Comparison of ENCODE assay signal across 9 mouse cellular contexts in the genomic region with DNA sequence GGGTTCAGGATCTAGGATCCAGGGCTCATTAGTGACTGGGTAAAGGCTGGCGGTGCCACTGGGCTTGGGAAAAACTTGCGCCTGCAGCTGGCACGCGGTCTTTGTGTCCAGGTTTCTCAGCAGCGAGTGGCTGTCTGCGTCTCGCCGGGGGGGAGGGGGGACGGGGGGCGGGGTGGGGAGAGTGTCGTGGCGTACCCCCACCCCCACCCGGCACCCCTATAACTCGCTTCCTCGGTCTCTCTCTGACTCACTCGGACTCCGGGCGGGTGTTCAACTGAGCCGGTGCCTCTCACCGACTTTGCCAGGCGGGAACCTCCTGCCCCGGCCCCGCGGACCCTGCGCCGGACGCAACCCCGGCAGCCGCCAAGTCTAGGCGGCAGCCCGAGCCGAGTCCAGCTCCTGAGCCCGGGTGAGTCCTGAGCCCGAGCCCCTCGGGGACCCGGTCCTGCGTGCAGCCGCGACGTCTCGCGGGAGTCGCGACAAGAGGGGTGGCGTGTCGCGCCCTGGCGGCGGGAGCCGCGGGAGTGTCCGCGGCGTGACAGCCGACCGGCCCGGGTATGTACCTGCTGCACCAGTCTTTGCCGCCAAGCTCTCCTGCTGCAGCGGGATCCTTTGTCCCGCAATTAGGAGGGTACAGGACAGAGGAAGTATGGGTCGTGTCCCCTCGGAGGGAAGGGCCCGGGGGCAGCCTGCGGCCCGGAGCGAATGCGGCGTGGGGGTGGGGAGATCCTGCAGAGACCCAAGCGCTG. TPM values are rescaled to one million over a fixed set of nuclear protein-coding genes. Genes with fewer than 3 reads are reported as not detected.
DNase-seq lines count a peak whose midpoint lies in the region; ATAC-seq and TF ChIP-seq lines count a peak whose summit lies in the region.
"Had no signal": no experiment of that assay in that cellular context is flagged by ENCODE, and none has a peak within 500 bp of the region (broad histone marks: within the 10 kb centered on the region; RNA-seq: fewer than 3 reads in every experiment).

No protein-coding gene starts in this region.

- H3K4me1 ChIP-seq in embryonic facial prominence, embryonic 12.5 days, result peaks cover 19% of the 10 kb centered on the region
- H3K4me1 ChIP-seq in intestine, postnatal 0 days (replicated peaks; ENCODE audit: control insufficient read depth, insufficient read depth, low read length), result no peaks in the 10 kb centered on the region
- peaks cover 15% of the 10 kb centered on the region for H3K4me1 ChIP-seq in neural tube, embryonic 11.5 days (ENCODE audit: control insufficient read depth, insufficient read depth, low read length)

- peak; percentile 24 for TF ChIP-seq CTCF in layer of hippocampus, adult 2 months (conservative IDR thresholded peaks at IDR 0.05)
- no peak for TF ChIP-seq CTCF in brain, embryonic 14.5 days (IDR thresholded peaks at IDR 0.05; ENCODE audit: borderline replicate concordance, extremely low read depth, insufficient read depth, insufficient read length)
- peak; percentile 29; the same call in 1 of the 2 replicates for TF ChIP-seq CTCF in intestine, postnatal 0 days (IDR thresholded peaks at IDR 0.05; ENCODE audit: low read depth)

- peak; percentile 50; the same call in 1 of the 2 replicates for ATAC-seq in embryonic facial prominence, embryonic 12.5 days (ENCODE audit: insufficient number of reproducible peaks, insufficient read depth, low FRiP score, low TSS enrichment)
- ATAC-seq in intestine, postnatal 0 days, result no peak
- peak; percentile 60; the same call in 1 of the 2 replicates for ATAC-seq in neural tube, embryonic 11.5 days (ENCODE audit: insufficient read depth, low FRiP score, low TSS enrichment)

- under 1% methylated on average over 57 of the region's 69 CpGs for WGBS in embryonic facial prominence, embryonic 12.5 days
- WGBS in intestine, postnatal 0 days, result 1% methylated on average over 65 of the region's 69 CpGs
- WGBS in neural tube, embryonic 11.5 days, result under 1% methylated on average over 59 of the region's 69 CpGs

- no peak for DNase-seq in layer of hippocampus, adult 2 months (ENCODE audit: low spot score in 2 of 2)
- DNase-seq in layer of hippocampus, postnatal 25 days (ENCODE audit: extremely low spot score in 1 of 2, low spot score in 1 of 2), result no peak
- DNase-seq in brain, embryonic 14.5 days (ENCODE audit: low read depth), result peak; percentile 48
- DNase-seq in neural tube, embryonic 11.5 days (ENCODE audit: low spot score), result peak; percentile 62
- DNase-seq in layer of hippocampus, adult 11-12 months (ENCODE audit: low spot score), result no peak
- no peak for DNase-seq in frontal cortex, postnatal 14 days (ENCODE audit: low spot score in 2 of 2)

- peak overlapping the region; percentile 56 for H3K4me3 ChIP-seq in layer of hippocampus, adult 2 months
- peak overlapping the region; percentile 50 for H3K4me3 ChIP-seq in embryonic facial prominence, embryonic 12.5 days
- H3K4me3 ChIP-seq in intestine, postnatal 0 days (ENCODE audit: low read depth, low read length), result peak overlapping the region; percentile 38
- H3K4me3 ChIP-seq in neural tube, embryonic 11.5 days (ENCODE audit: low read depth, low read length), result peak overlapping the region; percentile 46

- no peak for TF ChIP-seq POLR2A in brain, embryonic 14.5 days (IDR thresholded peaks at IDR 0.05; ENCODE audit: borderline replicate concordance, extremely low read depth, insufficient read depth, insufficient read length, poor library complexity, severe bottlenecking)

- peaks cover 78% of the 10 kb centered on the region for H3K27me3 ChIP-seq in embryonic facial prominence, embryonic 12.5 days
- H3K27me3 ChIP-seq in intestine, postnatal 0 days (replicated peaks; ENCODE audit: control insufficient read depth, insufficient read depth, low read length), result peaks cover 64% of the 10 kb centered on the region
- peaks cover 47% of the 10 kb centered on the region for H3K27me3 ChIP-seq in neural tube, embryonic 11.5 days (ENCODE audit: control insufficient read depth, insufficient read depth, low read length)

- H3K4me2 ChIP-seq in embryonic facial prominence, embryonic 12.5 days (replicated peaks), result peak overlapping the region; percentile 91
- peak overlapping the region; percentile 69 for H3K4me2 ChIP-seq in intestine, postnatal 0 days (replicated peaks; ENCODE audit: low read depth)
- H3K4me2 ChIP-seq in neural tube, embryonic 11.5 days (ENCODE audit: low read depth), result peak overlapping the region; percentile 87

- H3K9ac ChIP-seq in embryonic facial prominence, embryonic 12.5 days, result peak overlapping the region; percentile 41
- H3K9ac ChIP-seq in intestine, postnatal 0 days (ENCODE audit: low read depth, low read length), result 0 out of 2 replicates have a peak overlapping the region, but pooled peaks have one; percentile 1
- H3K9ac ChIP-seq in neural tube, embryonic 11.5 days (ENCODE audit: low read length), result peak overlapping the region; percentile 69

- H3K9me3 ChIP-seq in embryonic facial prominence, embryonic 12.5 days, result no peaks in the 10 kb centered on the region
- no peaks in the 10 kb centered on the region for H3K9me3 ChIP-seq in intestine, postnatal 0 days (ENCODE audit: control insufficient read depth)
- no peaks in the 10 kb centered on the region for H3K9me3 ChIP-seq in neural tube, embryonic 11.5 days (ENCODE audit: control insufficient read depth, low read length)

- H3K36me3 ChIP-seq in embryonic facial prominence, embryonic 12.5 days, result no peaks in the 10 kb centered on the region
- no peaks in the 10 kb centered on the region for H3K36me3 ChIP-seq in intestine, postnatal 0 days (ENCODE audit: control insufficient read depth, insufficient read depth)
- H3K36me3 ChIP-seq in neural tube, embryonic 11.5 days (ENCODE audit: control insufficient read depth, insufficient read depth, low read length), result no peaks in the 10 kb centered on the region

- no peak overlapping the region for H3K27ac ChIP-seq in layer of hippocampus, adult 2 months
- no peak overlapping the region for H3K27ac ChIP-seq in embryonic facial prominence, embryonic 12.5 days
- no peak overlapping the region for H3K27ac ChIP-seq in intestine, postnatal 0 days (ENCODE audit: low read depth, low read length)
- H3K27ac ChIP-seq in neural tube, embryonic 11.5 days (ENCODE audit: low read depth, low read length), result no peak overlapping the region

RNA-seq across cellular contexts. Expression of a gene that starts 1.0 kb away (rescaled TPM):
- total RNA-seq in layer of hippocampus, adult 2 months (2021), result 1 to 10 TPM; 6.2 to 6.3 TPM
- total RNA-seq in layer of hippocampus, postnatal 25 days (2021), result 1 to 10 TPM; 6.6 to 7.0 TPM
- polyA plus RNA-seq in brain, embryonic 14.5 days (2012; rRNA removed), result 12.3 and 18.5 TPM in 2 replicates
- polyA plus RNA-seq in embryonic facial prominence, embryonic 12.5 days (2016; fragmentation: Nextera tagmentation; extraction: Ambion mirVana), result 1.1 and 2.3 TPM in 2 replicates
- polyA plus RNA-seq in intestine, postnatal 0 days (2015; fragmentation: Nextera tagmentation; extraction: Ambion mirVana), result 0.56 and 0.60 TPM in 2 replicates
- 2.9 and 3.1 TPM in 2 replicates for polyA plus RNA-seq in neural tube, embryonic 11.5 days (2014; fragmentation: Nextera tagmentation; extraction: Ambion mirVana)
- total RNA-seq: adrenal gland, postnatal 36 days had no signal

Comparison
In these comparisons a context has a peak if more than half of its experiments do, and no peak if none do; other contexts are left out.
1. DNase-seq: peak in brain, embryonic 14.5 days (single experiment) and neural tube, embryonic 11.5 days (single experiment); none in layer of hippocampus, adult 2 months (0 of 2), layer of hippocampus, postnatal 25 days (0 of 2), layer of hippocampus, adult 11-12 months (single experiment) and frontal cortex, postnatal 14 days (0 of 2).
2. H3K9ac ChIP-seq: peak in every context shown above with its lines; median percentile 69 in neural tube, embryonic 11.5 days; 41 in embryonic facial prominence, embryonic 12.5 days; 1 in intestine, postnatal 0 days.
3. Peak in every context shown above with its lines, with median percentiles within 50 percentile points of each other: H3K4me3 ChIP-seq and H3K4me2 ChIP-seq.